Mouse (Mus musculus) kidney, adult 8-10 months (tissue): Measurements from ENCODE around the gene Cdk8.
A peak's percentile ranks its signal among the peaks of the same experiment; 100 is the strongest.
"Not testable (repeated sequence)": the region's sequence is repeated elsewhere in the genome, so short reads cannot be mapped to it uniquely, and the experiment has no call there.

Experiments used
- DNase-seq, 2 experiments: peaks; one replicate each; pipeline ENCODE4 v3.0.0; 2022

The Cdk8 gene

DNA sequence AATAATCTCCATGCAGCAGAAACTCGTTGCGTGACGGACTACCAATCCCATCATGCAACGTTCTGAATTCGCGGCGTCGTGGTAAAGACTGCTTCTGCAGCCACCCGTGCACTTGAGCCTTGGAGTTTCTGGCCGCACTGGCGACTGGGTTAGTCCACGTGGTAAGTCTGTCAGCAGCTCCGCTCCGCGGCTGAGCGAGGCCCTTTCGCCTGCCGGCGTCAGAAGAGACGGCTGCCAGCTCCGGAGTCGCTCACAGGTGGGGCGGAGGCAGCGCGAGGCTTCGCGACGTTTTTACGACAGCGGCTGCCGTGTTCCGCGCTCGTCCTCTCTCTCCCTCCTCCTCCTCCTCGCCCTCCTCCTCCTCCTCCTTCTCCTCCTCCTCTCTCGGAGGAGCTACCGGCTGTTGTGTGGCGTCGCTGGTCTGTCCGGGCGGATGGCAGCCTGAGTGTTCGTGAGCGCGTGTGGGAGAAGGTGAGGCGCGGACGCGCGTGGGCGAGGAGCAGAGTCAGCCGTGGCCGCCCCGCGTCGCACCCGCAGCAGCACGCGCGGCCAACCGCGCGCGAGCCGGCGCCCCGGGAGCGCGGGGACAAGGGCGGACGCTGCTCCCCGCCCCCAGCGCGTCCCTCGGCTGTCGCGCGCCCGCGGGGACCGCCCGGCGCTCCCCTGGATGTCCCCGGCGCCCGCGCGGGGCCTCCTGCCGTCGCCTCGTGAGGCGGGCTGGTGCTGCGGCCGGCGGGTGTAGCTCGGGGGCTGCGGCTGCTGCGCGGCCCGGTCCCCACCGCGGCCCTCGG lies at the start of gene Cdk8:
TSS of gene Cdk8 (plus strand) at position 367 of the 791 bp plus-strand sequence.
- DNase-seq, result peak; percentile 91 to 92

DNA sequence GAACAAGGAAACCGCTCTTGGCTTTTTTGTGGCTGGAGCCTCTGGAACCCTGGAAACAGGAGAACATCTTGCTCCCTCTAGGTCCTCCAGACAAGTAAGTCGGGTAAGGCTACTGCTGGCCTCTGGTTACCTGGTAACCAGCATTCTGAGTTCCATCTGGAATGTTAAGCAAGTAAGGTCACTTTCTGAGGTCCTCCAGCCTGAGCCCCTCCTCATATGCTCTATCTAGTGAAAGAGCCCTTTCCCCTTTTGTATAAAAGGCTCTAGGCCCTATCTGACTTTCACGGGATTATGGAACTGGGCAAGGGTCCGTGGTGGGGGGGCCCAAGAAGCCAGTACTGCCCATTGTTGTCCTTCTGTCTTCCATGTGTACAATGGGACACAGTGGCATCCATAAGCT lies 45.8 kb upstream of the Cdk8 start, which contains the start of gene 1700001J03Rik:
TSS of gene 1700001J03Rik (minus strand) at position 101 of the 400 bp plus-strand sequence.
- not testable (repeated sequence) for DNase-seq

DNA sequence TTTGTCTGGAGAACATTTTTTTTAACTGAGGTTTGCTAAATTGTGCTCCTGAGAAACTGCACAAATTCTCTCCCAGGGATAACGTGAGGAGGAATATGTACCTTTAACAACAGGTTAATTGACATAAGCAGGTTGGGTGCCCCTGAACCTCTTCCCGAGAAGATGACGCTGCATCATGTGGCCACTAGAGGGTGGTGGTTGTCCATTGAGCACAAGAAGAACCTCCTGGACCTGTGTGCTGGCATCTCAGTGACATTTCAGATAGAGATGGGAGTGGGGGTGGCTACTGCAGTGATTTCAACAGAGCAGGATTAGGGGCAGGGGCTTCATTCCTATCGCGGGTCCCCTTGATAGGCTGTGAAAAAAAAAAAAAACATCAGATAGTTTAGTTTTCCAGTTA lies 43.6 kb upstream of the Cdk8 start:
- DNase-seq, result peak in 1 of 2 experiments; percentile 80

DNA sequence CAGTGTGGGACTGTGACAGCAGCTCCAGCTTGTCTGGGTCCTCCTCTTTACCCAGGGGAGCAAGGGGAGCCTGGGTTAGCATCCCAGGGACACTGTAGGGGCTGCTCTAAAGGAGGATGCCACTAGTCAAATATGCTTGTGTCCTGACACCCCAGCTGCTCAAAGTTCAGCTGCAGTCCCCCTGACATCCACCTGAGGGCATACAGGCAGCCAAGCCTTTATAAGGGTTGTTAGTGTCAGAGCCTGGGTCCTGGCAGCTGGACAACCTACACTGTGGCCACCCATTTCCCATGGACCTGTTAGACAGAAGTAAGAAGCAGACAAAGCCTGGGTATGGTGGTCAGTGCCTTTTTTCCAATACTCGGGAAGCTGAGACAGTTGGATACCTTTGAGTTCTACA lies 42.9 kb upstream of the Cdk8 start:
- peak in 1 of 2 experiments; percentile 59 for DNase-seq

DNA sequence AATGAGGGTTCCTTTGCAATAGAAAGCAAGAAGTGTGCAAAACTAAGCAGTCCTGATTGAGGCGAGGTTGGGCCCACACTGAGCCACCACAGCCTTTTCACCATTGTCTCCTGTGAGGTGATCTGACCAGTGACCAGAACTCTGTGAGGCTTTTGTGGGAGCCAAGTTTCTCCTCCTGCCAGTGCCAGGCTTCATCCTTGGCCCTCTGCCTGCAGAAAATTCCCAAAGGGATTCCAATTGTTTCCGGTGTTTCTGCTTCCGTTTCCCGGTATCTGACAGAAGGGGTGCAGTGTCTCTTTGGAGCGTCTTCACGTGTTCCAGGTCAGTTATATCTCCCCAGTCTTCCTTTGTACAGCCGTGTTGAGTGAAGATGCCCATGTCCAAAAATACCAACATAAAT lies 42.3 kb upstream of the Cdk8 start:
- DNase-seq, result peak in 1 of 2 experiments; percentile 35

DNA sequence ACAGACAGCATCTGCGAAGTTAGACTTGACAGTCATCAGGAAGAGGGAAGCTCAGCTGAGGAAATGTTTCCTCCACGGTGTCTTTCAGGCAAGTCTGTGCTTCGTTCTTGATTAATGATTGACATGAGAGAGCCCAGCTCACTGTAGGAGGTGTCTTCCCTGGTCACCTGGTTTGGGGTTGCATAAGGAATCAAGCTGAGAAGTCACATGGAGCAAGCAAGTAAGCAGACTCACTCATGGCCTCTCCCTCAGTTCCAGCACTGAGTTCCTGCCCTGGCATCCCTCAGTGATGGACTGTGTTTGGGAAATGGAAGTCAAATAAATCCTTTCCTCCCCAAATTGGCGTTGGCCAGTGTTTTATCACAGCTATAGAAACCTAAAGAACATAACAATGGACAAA lies 40.9 kb upstream of the Cdk8 start:
- peak; percentile 61 to 79 for DNase-seq

DNA sequence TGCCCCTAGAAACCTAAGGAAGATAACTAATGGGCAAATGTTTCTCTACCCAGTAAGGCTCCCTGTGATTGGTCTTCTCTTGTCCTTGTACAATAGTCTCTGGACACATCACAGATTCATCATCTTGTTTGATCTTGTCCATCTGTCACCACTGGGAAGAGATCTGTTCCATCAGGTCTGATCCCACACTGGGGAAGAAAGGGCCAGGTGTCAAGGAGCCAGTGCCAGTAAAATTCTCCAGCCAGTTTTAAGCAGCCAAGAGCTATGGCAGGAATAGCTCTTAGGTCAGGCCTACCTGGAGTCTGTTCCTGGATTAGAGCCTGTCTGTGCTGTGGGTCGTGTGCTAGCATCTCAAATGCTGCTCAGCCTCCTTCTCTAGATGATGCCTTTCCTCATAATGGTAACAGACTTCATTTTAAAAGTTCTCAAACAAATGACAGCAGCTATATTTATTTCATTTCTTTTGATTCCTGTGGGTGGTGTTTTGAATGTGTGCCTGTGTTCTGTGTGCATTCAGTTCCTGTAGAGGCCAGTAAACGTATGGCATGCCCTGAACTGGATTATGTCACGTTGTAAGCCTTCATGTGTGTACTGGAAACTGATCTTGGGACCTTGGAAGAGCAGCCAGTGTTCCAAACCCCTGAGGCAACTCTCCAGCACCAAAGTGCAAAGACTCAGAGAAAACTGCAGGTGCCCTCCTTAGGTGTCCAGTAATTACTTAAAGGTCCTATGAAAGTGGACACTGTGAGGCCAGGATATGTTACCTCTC lies 40.3 kb upstream of the Cdk8 start:
- DNase-seq, result no peak

DNA sequence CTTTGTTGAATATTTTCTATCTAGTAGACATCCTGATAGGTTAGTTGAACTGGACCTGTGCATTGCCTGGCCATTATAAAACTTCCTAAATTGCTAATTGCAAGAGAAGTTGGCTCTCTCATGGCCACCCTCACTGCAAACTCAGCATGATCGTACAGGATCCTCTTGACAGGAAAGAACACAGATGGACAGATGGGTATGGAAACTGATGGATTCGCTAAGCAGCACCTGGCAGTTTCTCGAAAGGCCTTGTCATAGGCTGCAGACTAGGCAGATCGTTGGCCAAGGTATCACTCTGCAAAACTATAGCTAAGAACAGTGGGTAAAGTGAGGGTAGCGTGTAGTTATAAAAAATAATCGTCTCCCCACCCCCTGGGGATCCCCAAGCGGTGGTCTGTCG lies 37.7 kb upstream of the Cdk8 start:
- DNase-seq, result no peak

DNA sequence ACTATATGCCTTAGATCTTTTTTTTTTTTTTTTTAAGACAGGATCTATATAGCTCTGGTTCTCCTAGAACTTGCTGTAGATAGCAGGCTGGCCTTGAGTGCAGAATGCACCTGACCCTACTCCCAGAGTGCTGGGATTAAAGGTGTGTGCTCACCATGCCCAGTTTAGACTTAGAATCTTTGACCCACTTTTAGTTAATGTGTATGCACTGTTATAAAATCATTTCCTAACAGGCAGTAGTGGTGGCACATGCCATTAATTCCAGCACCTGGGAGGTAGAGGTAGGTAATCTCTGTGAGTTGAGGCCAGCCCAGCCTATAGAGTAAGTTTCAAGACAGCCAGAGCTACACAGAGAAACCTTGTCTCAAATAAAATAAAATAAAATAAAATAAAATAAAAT lies 32.0 kb upstream of the Cdk8 start:
- DNase-seq, result peak; percentile 70 to 86

DNA sequence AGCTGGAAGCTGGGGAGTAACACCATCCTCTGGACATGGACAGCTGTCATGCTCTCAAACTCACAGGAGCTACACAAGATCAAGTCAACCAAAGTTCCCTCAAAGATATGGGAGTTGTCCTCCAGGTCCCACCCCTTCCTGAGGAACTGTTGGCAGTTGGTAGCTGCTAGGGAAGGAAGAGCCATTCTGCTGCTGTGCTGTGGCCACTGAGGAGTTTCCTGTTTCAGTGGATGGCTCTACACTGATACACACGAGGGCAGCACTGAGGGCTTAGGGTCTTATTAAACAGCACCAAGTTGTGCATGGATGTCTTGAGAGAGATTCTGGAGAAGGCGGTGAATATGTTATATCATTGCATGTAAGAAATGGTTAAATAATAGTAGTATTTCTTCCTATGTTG lies 31.5 kb upstream of the Cdk8 start:
- no peak for DNase-seq

DNA sequence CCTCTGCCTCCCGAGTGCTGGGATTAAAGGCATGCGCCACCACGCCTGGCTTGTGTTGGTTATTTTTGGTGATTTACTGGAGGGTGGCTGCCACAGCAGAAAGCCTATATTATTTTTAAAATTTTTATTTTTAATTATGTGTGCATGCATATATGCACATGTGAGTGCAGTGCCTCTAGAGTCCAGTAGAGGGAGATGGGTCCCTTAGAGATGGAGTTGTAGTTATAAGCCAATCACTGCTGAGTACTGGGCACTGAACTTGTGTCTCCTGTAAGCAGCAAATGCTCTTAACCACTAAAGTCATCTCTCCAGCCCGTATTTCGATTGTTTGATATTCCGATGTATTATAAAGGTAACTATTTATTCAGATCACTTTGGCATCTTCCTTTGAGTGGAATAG lies 30.4 kb upstream of the Cdk8 start:
- DNase-seq, result no peak

DNA sequence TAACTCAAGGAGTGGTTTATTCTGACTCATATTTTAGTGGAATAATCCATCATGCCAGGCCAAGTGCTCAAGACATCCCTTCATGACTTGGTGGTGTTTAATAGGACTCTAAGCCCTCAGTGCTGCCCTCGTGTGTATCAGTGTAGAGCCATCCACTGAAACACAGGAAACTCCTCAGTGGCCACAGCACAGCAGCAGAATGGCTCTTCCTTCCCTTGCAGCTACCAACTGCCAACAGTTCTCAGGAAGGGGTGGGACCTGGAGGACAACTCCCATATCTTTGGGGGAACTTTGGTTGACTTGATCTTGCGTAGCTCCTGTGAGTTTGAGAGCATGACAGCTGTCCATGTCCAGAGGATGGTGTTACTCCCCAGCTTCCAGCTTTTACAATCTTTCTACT lies 27.1 kb upstream of the Cdk8 start:
- DNase-seq, result no peak

DNA sequence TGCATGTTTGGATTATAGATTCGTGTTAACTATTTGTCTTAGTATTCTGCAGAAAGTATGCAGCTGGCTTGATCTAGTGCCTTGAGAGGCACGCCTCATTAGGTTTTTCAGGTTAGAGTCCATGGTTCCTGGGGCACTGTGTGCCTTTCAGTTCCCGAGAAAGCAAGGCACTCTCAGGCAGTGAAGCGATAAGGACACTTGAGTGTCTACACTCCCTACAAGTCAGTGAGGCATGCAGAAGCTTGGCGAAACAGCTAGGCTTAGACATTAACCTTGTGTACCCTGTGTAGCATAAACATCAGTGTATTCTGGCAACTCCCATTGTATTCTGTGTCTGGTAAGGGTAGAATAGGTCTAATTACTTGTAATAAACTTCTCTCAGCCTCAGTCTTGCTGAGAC lies 25.5 kb upstream of the Cdk8 start:
- DNase-seq, result peak; percentile 87 to 94

DNA sequence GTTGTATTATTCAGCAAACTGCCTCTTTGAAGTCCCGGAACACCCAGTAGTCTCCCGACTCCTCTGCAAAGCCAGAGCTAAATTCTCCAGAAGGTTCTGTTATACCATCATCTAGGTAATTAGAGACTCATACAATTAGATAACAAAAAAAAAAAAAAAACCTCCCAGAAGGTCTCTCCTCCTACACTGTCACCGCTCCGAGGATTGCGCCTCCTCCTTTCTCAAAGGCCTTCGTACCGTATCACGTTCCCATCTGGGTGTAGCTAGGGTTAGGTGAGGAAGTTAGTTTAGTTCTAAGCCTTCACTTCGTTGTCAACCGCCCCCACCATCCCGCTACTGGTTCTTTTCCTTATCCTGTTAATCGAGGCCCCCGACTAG lies 10.5 kb upstream of the Cdk8 start:
- no peak for DNase-seq

DNA sequence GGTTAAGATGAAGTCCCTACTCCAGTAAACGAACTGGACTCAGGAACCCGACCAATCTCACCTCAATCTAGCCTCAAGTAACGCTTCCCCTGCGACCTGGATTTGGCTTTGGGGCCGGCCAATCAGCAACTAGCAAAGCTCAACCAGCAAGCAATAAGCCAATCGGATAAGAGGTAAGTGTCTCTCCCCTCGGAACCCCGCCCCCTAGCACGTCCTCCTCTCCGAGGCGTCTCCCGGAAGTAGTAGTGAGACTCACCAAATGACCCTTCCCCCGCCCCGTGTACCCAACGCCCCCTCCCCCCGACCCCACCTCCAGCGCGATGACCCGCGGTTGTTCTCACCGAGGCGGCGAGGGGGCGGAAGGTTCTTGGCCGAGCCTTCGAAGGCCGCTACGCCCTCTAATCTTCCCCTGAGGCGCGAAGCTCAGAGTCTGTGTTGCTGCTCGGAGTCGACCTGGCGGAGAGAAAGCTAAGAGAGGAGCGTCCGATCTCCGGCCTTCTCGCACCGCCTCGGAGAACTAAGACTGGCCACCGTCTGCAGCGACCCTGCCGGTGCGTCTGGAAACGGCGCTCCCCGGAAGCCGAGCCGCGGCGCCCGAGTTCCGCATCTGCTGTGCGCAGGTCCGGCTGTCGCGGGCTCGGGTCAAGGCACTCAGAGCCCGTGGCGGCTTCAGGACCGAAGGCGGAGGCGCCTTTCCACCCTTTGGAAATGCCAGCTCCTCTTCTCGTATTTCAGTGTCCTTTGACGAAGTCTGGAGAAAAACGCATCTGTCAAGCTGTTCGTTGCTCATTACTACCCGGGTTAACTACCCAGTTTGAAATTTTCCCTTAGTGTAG lies 9.9 kb upstream of the Cdk8 start, which contains the start of gene Rnf6:
TSS of gene Rnf6 (minus strand) at position 677 of the 836 bp plus-strand sequence.
- peak; percentile 96 to 98 for DNase-seq

DNA sequence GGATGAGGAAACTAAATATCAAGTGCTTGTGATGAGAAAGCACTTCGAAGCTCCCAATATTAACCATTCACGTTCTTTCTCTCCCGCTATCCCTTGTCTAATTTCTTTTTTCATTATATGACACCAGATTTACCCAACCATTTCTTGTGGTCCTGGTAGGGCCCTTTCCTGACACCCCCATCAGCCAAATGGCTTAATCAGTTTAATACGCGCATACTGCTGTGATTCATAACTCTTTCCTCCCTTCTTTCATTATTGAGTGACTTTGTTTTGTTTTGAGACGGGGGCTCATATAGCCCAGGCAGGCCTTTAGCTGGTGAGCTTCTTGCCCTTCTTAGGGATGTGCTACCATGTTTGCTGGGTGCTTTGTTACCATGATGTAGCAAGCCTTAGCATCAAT lies 9.3 kb upstream of the Cdk8 start:
- DNase-seq, result no peak

DNA sequence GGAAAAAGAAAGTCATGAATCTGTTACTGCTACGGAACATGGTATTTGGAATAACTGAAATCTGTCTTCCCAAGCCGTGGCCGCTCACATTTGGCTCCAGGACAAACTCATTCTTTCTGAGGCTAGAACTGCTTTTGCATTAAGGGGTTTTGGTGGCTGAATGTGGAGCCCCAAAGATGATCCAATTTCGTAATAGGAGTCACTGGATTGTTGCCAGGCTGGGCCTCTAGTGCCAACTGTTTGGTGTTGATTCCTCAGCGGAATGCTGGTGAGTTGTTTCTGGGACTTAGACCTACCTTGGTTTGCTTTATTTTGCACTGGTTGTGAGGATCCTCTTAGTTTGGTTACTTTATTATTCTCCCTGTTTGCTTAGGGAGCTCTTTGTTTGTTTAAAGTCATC lies 7.2 kb upstream of the Cdk8 start:
- peak in 1 of 2 experiments; percentile 50 for DNase-seq

DNA sequence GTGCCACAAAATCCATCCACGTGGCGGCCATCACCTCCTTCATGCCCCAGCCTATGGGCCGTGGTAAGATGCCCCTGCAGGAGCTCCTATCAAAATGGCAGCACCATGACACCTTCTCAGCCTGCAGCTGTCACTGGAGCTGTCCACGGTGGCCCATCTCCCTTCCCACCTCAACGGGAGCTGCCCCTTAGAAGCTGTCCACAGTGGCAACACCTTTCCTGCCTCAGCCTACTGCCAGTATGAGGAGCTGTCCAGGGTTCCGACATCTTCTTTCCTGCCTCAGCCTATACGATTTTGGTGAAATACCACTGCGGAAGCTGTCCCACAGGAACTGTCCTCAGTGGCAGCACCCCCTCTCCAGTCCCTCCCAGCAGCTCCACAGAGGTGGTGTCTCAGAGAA lies 3.5 kb upstream of the Cdk8 start:
- DNase-seq, result no peak

DNA sequence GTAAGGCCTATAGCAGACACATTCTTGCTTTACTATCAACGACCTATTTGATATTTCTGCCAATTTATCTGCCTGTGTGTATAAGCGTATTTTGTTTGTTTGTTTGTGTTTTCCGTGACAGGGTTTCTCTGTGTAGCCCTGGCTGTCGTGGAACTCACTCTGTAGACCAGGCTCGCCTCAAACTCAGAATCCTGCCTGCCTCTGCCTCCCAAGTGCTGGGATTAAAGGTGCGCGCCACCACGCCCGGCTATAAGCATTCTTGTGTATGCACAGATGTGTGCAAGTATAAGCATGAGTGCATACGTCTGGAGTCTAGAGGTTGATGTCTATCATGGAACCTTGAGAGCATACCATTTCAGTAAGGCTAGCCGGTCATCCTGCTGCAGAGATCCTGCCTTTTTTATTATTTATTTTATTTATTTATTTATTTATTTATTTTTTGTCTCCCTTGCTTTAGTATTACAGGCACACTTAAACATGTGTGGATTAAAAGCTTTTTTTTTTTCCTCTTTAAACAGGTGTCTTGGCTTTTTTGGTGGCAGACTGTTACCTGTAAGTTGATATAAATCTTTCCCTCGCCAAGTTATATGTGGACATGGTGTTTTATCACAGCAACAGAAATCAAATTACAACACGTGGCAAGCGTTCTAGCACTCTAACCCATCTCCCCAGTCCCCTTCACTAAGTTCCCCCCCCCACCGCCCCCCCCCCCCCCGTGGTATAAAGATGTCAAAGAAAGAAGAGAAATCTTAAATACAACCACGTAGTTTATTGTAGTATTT lies 970 bp upstream of the Cdk8 start:
- no peak for DNase-seq

DNA sequence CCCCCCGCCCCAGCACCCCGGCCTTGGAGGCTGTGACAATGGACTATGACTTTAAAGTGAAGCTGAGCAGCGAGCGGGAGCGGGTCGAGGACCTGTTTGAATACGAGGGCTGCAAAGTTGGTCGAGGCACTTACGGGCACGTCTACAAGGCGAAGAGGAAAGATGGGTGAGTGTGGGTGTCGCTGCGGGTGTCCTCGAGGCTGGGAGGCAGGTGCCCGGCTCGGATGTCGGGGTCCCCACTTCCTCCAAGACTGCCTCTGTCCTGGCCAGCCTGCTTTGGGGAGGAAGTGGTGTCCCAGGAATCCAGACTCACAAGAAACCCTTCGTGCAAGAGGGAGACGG lies 596 bp downstream of the Cdk8 start:
- no peak for DNase-seq

DNA sequence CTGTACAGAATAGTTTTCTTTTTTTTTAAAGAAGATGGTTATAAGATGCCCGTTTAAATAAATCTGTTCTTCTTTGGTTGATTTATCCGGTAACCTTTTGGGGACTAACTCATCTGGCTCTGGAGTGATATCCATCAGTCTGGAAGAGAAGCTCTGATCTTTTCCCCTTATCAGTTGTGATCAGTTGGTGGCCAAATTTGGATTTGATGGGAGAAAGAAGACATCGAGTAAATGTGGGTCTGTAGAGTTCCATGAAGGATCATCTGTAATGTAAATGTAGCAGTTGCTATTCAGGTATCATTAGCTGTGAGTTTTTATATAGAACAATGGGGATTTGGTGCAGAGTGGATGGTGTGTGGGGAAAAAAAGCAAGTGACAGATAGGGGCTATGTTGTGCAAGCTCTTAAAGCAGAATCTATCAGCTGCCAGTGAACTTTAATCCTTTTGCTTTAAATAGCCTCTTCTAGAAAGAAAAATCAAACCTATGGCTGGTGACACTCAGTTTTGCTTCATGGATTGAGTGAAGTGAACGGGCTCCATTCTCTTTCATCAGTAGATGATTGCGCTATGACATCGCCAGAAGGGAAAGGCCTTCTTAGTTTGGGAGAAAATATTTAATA lies 1.1 kb downstream of the Cdk8 start:
- DNase-seq, result no peak

DNA sequence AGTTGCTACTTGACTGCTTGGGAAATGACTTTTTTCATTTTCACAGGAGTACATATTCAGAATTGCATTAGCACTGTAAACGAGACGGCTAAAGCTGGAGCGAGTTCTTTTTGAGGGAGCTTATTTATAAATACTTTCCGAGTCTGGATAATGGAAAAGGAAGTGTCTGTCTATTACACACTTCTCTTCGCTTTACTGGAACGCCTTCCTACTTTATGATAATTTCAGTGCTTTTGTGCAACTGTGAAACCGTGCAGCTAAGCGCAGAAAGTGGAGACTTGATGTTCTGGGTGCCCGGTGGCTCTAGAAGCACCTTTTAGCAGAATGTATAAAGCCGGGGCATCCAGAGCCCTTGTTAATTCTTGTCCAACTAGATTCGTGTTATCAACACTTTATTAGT lies 1.8 kb downstream of the Cdk8 start:
- no peak for DNase-seq
